Mouse (Mus musculus) megakaryocyte, adult 5-6 weeks (primary cell): ENCODE data around the gene Nav3. TPM values are rescaled to one million over a fixed set of nuclear protein-coding genes. Genes with fewer than 3 reads are reported as not detected.

ENCODE experiments used
- ATAC-seq: 2 replicates; pipeline ENCODE4 v1.8.0; 2016; ENCODE audit warnings: mild to moderate bottlenecking, inconsistent platforms; ENCODE audit not compliant: poor library complexity, severe bottlenecking
- total RNA-seq, 2 experiments: library from RNA; stranded (forward) in 1 of 2; stranded (reverse) in 1 of 2; fragments of 153-499, 151-499 nt in 1 of 2; fragments of 221-1000, 200-1000 nt in 1 of 2; gene quantifications; 2 replicates each; pipeline versions ENCODE4 v1.2.3 to v1.2.4; 2015 to 2017

Gene Nav3
- total RNA-seq (2015) (not detected in 2 replicates), total RNA-seq (2017) (0.04 TPM in 1 of 2 replicates, not detected in the other)

GRCm38 (mm10) chr10:110455838-110456493 lies at the start of gene Nav3:
TSS of gene Nav3 (minus strand) at chr10:110456204.
- ATAC-seq = no peak

DNA sequence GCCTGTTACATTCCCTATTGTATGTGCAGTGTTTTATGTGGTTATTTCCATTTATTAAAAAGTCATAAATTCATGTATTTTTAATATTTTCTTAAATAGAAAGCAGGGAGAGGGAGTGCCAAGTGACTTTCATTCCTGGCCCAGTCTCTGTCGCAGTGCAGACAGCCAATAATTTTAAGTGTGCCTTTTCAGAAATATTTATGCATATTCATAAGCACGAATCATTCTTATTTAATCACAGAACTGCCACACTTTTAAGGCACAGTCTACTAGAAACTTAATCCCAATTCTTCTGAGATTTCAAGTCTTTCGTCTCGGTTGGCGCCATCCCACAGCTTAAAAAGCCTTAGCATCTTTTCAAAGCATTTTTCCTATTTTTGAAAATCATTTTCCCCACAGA lies 29.3 kb upstream of the Nav3 start:
- no peak for ATAC-seq

GRCm38 (mm10) chr10:110484822-110485221 lies 28.8 kb upstream of the Nav3 start:
- no peak for ATAC-seq

DNA sequence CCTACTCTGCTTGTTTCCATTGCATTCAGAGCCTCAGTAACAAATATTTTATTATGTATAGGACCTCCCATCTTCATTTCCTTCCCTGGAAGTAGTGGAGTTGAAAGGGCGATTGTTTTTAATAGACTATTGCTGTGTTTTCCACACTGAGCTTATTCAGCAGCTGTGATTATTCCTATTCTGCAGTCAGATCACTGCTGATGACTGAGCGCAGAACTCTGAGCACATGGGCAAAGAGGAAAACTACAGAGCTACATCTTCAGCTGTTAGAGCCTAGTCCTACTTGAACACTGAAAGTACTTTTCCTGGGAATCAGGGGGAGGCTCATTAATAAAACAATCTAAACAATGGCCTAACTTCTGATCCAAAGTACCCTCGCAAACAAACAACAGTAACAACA lies 23.2 kb upstream of the Nav3 start:
- ATAC-seq = no peak

GRCm38 (mm10) chr10:110477689-110478314 lies 21.8 kb upstream of the Nav3 start:
- no peak for ATAC-seq

DNA sequence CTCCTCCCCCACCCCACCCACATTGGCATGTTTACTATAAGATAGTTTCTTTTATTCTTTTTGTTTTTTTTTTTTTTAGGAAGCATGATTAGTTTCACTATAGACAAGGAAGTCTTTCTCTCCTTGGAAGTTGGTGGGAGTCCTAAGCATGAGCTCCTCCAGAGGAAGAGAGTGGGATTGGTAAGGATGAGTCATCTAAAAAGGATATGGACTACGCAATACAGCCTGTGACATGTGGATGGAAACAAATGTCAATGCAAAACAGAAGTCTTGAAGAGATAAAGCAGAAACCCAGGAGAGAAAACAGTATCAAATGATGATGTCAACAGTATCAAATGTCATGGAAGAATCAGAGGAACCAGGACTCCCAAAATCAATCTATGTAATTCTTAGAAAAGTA lies 18.1 kb upstream of the Nav3 start:
- no peak for ATAC-seq

- ATAC-seq = no peak
Observed at GRCm38 (mm10) chr10:110469445-110469844, 13.4 kb upstream of the Nav3 start.

GRCm38 (mm10) chr10:110455063-110455837 lies 754 bp downstream of the Nav3 start:
- 0 out of 2 replicates have a peak, but pooled peaks have one; percentile 10 for ATAC-seq

DNA sequence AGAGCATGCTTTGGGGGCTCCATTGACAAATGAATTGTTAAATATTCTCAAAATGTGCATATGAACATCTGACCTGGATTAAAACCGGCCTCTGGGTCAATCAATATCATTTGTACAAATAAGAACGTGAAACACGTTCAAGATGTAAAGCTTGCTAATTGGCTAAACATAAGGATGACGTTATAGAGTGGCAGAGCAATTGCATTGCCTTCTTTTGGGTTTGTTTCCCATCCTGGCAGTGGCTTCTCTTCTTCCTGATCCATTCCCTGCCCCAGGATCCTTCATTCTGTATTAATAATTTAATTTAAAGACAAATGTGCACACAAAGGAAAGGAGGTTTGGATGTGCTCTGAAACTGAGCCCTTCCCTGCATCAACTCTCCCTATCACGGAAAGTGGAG lies 2.4 kb downstream of the Nav3 start:
- ATAC-seq = no peak

GRCm38 (mm10) chr10:110440396-110440795 lies 15.6 kb downstream of the Nav3 start:
- no peak for ATAC-seq

DNA sequence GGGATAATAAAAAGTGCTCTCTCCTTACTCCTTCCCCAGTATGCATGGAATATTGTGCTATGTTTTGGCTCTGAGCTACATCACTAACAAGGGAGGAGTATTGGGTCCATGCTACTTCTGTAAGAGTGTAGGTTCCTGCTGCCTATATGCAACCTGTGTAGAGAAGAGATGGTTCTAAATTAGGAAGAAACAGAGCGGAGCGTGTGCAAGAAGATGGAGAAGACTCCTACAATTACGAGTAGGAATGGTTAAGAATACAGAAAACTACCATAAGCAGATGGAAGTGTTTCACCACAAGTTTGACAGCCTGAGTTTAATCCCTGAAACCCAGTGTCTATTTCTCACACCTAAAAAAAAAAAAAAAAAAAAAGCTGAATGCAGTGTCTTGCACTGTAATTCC lies 24.9 kb downstream of the Nav3 start:
- ATAC-seq = no peak

DNA sequence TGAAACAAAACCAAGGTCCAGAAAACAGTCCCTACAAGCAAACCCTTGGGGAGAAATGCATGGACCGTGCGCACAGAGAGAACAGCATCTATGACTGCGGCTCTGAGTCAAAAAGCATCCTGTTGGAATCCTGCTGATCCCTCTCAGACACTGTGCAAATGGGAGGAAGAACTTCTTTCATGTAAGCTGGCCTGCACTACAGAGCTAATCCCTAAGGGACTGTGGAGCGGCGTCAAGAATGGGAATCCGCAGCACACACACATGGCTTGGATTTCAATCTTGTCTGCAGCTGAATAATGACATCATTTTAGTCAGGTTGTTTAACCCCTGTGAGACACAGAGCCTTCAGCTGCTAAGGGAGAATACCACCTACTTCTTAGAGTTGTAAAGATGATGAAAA lies 26.4 kb downstream of the Nav3 start:
- ATAC-seq = no peak

DNA sequence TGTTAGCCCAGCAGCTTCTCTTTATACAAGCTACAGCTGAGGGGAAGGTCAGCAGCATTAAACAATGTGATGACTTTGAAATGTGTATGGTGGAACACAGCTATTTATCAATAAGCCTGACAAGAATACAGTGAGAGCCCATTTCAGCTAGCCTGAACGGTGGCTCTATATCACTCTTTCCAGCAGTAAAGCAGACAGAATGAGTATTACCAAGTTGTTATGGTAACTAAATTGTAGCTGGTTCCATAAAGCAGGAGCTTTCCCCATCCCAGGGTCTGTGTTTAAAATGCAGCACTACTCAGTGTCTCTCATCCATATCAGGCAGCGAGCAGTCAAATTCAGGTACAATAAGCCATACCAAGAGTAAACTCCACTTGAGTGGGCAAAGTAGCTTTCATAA lies 27.0 kb downstream of the Nav3 start:
- ATAC-seq = no peak

- no peak for ATAC-seq
Observed at GRCm38 (mm10) chr10:110421533-110421932, 34.5 kb downstream of the Nav3 start.

DNA sequence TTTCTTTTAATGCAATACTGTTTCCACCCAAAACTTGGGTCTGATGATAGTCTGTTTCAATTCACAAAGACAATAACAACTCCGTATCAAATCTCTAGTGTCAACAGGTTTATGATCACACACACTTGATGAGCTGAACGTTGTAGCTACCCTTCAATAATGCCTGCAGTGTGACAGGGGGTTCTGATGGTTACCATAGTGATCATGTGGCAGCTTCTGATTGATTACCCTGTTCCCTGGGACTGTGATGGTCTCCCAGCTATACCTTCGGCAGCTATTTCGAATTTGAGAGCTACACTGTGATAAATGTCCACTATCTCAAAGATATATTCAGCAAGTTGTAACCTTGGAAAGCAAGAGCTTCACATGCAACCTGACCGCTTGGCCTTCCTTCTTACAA lies 39.0 kb downstream of the Nav3 start:
- ATAC-seq = no peak

- no peak for ATAC-seq
Observed at GRCm38 (mm10) chr10:110415624-110416023, 40.4 kb downstream of the Nav3 start.

DNA sequence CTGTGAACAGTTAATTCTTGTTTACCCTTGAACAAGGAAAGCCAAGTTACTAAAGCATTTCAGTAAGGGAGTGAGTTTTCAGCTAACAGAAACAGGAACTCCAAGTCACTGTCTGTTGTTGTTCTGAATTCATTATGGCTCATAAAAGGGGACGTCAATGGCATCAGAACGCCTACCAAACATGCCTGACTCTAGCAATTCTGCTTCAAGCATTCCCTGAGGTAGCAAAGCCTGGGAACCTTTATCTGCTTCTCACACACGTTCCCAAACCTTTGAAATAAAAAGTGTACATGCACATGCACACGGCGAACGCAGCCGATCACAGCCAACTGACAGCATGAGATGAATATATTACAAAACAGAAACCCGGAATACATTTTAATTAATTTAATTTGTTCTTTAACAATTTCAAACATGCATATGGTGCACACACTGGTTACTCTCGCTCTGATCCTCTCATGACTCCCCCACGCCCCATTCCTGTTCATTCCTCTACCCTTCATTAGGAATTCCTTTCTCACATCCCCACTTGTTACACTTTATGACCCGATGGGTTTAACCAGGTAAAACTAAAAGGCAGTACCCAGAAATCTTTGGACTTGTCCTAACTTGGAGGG lies 42.6 kb downstream of the Nav3 start:
- ATAC-seq = no peak

- ATAC-seq = no peak
Observed at GRCm38 (mm10) chr10:110402950-110403349, 53.1 kb downstream of the Nav3 start.

GRCm38 (mm10) chr10:110400642-110401041 lies 55.4 kb downstream of the Nav3 start:
- ATAC-seq = no peak

GRCm38 (mm10) chr10:110398643-110399042 lies 57.4 kb downstream of the Nav3 start:
- no peak for ATAC-seq

- ATAC-seq = no peak
Observed at GRCm38 (mm10) chr10:110386476-110387197, 69.4 kb downstream of the Nav3 start.
